Mouse (Mus musculus): Measurements from ENCODE around the gene Arl6. TPM values are rescaled to one million over a fixed set of nuclear protein-coding genes. Genes with fewer than 3 reads are reported as not detected.
A peak's percentile ranks its signal among the peaks of the same experiment; 100 is the strongest.

The Arl6 gene
- polyA plus RNA-seq, 1 experiment from 2014 or later, result 37.8 TPM

DNA sequence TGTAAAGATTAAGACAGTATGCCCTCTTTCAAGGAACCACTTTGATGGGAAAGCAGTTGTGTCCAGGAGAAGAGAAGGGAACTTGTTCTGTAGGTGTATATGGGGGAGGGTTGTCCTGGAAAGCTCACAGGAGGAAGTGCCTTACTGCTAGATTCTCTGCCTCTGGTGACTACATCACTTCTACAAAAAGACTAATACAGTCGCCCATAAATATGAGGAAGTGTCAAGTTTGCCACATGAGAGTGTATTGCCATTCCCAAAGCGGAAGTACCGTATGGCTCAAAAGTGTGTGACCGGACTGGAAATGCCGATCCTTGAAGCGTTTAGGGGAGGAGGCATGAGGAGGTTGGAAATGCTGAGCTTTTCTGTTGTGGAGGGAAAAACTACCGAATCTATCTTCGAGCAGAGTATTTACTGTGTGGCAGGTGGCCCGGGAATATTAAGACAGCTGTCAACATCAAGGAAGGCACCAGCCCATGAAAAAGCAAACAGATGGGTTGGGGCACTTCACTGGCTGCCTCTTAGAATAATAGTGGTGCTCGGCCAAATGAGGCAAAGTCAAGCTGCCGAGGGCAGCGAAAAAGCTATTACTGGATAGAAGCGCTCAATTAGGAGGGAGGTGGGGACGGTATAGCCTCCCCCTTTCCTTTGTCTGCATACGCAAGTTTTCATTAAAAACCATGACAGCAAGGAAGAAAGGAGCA, 35.0 kb downstream of the Arl6 start:
- no peak overlapping the region for H3K27ac ChIP-seq
- H3K9me3 ChIP-seq, result no peaks in the 10 kb centered on the region
- no peaks in the 10 kb centered on the region for H3K36me3 ChIP-seq
- no peak overlapping the region for H3K9ac ChIP-seq
- WGBS, result 63% methylated on average over 15 of the region's 15 CpGs
- no peak for ATAC-seq (ENCODE audit: insufficient number of reproducible peaks, insufficient read depth, low FRiP score, low TSS enrichment)
- no peak overlapping the region for H3K4me3 ChIP-seq
- H3K27me3 ChIP-seq, result no peaks in the 10 kb centered on the region
- peaks cover 8% of the 10 kb centered on the region for H3K4me1 ChIP-seq
- H3K4me2 ChIP-seq (replicated peaks), result no peak overlapping the region

DNA sequence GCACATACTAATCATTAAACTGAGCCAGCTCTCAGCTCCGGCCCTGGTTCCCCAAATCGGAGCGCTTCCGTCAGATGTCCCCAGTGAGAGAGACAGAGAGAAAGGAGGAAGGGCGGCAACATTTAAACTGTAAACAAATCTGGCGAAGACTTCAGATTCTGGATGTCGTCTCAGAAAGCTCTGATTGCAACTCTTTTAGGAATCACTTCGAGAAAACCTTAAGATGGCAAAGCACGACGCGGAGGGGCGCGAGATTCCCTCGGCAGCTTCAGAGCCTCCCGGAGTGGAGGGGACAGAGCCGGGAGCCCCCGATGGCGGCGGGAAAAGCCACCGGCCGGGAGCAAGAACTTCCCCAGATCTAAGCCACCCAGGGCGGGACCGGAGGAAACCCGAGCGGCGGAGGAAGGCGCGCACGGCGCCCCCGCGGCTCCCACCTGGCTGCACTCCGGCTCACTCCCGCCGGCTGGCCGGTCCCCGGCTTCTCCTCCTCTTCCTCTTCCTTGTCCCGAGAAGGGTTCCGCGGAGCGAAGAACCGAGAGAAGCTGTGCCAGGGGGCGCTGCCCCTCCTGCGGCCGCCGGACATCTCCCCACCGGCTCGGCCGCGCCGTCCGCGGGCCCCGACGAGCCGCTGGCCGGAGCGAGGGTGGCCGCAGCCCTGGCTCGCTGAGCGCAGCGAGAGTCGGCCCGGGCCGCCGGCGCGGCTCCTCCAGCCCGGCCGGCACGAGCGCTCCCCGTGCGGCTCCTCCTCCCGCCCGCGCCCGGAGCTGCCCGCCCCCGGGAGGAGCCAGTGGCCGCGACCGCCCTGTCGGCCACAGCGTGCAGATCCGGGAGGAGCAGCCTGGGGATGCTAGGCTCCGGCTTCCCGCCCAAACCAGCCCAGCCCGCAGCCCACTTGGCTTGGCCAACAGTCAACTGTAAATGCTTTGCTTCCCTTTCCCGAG, 38.6 kb downstream of the Arl6 start, which contains the start of gene Crybg3:
Crybg3 (minus strand) TSS at position 669 of the 941 bp plus-strand sequence.
- Histone ChIP-seq H3K36me3 (no peaks in the 10 kb centered on the region), H3K4me2 (replicated peaks) (peak within 1 kb of the TSS; percentile 62), H3K9me3 (no peaks in the 10 kb centered on the region), H3K9ac (peak within 1 kb of the TSS; percentile 84), H3K27ac (peak within 1 kb of the TSS; percentile 77), H3K4me3 (peak within 1 kb of the TSS; percentile 74), H3K27me3 (no peaks in the 10 kb centered on the region), H3K4me1 (peaks cover 22% of the 10 kb centered on the region)
- peak; percentile 87 for ATAC-seq (ENCODE audit: insufficient number of reproducible peaks, insufficient read depth, low FRiP score, low TSS enrichment)
- under 1% methylated on average over 75 of the region's 90 CpGs for WGBS

DNA sequence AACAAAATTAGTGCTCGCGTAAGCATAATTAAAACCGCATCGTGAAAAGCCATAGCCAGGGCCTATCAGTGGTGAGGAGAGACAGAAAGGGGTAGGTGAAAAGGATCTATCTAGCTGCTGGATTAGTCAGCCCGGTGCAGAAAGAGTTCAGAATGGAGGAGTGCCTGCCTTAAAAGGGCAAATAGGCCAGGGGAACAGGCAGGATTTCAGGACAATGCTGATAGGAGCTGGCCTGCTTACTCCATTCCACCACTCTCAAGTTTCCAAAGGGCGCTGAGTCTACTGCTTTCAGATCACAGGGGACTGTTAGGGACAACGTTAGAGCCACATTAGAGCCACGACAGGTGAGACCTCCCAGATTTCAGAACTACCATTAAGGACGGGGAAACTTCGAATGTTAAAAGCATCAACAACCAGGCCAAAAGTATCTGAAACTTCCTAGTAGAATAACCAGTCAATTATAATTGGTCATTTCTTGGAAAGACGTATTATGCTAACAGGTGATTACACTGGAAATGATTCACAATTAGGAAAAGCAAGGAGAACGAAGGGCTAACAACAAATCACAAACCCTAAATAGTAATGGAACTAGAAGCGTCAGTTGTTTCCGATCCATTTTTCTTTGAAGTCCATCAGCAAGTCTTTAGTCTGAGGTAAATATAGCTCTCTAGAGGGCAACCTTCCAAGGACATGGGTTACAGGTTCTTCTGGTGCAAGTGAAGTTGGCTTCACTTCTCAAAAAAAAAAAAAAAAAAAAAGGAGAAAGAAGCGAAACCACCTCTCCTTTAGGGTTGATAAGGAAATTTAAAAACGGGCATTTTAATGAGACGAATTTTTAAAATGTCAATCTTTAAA, 39.6 kb downstream of the Arl6 start:
- Histone ChIP-seq H3K4me2 (replicated peaks) (peak overlapping the region; percentile 62), H3K4me3 (peak overlapping the region; percentile 74), H3K36me3 (no peaks in the 10 kb centered on the region), H3K9ac (no peak overlapping the region), H3K9me3 (no peaks in the 10 kb centered on the region), H3K4me1 (peaks cover 22% of the 10 kb centered on the region), H3K27ac (peak overlapping the region; percentile 30; the same call in 1 of the 2 replicates), H3K27me3 (no peaks in the 10 kb centered on the region)
- no peak for ATAC-seq (ENCODE audit: insufficient number of reproducible peaks, insufficient read depth, low FRiP score, low TSS enrichment)
- 11% methylated on average over 17 of the region's 17 CpGs for WGBS

DNA sequence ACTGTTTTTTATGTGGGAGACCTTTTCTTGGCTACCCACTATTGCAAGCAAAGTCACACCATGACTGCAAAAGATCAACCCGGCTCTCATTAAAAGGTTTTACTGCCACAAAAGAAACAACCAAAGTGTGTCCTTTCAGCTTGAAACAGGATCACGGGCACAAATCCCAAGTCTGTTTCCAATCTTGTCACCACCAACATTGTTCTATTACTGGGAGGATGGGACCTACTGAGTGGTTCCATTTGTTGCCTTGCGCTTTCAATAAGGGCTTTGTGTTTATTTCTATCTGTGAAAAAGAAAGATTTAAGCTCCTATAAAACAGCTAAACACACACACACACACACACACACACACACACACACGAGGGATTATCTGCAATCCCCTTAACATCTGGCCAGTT, 40.2 kb downstream of the Arl6 start:
- Histone ChIP-seq H3K9me3 (no peaks in the 10 kb centered on the region), H3K4me3 (peak overlapping the region; percentile 74), H3K36me3 (no peaks in the 10 kb centered on the region), H3K4me1 (peaks cover 20% of the 10 kb centered on the region), H3K27ac (no peak overlapping the region), H3K9ac (no peak overlapping the region), H3K27me3 (no peaks in the 10 kb centered on the region), H3K4me2 (replicated peaks) (peak overlapping the region; percentile 62)
- WGBS, result 20% methylated on average over 4 of the region's 4 CpGs
- ATAC-seq (ENCODE audit: insufficient number of reproducible peaks, insufficient read depth, low FRiP score, low TSS enrichment), result no peak

DNA sequence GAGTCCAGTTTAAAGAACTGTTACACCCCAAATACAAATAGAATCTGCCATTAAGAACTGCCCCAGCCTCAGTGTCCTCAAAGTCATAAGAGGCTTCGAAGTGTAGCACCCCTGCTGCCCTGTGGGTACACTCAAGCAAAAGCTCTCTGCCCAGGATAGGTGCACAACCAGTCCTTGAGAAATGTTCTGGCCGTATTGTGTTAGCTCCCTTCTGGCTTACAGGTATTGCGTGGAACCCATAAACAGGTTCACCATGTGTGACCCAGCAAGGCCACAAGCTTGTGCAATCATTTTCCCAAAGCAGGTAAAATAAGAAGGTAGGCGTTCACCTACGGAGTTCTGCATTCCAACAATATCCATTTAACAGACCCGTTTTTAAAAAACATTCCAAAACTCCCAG, 41.9 kb downstream of the Arl6 start:
- Histone ChIP-seq H3K4me3 (no peak overlapping the region), H3K9me3 (no peaks in the 10 kb centered on the region), H3K4me2 (replicated peaks) (no peak overlapping the region), H3K9ac (no peak overlapping the region), H3K27ac (no peak overlapping the region), H3K36me3 (no peaks in the 10 kb centered on the region), H3K27me3 (no peaks in the 10 kb centered on the region), H3K4me1 (peaks cover 19% of the 10 kb centered on the region)
- 83% methylated on average over 6 of the region's 6 CpGs for WGBS
- no peak for ATAC-seq (ENCODE audit: insufficient number of reproducible peaks, insufficient read depth, low FRiP score, low TSS enrichment)

DNA sequence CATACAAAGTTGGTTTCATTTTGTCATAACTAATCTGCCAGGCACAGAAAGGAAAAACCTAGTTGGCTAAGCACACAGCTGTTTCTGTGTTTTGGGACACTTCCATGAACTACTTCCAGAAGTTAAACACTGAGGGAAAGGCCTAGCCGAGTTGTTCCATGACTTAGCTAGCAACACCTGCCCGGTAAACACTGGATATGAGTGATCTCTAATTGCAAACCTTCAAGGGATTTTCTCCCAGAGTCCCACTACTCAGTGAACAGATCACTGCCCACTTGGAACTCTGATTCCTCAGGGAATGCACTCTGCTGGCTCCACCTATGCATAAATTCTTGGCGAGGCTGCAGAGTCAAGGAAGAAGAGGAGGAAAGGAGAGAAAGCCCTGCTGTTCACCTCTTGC, 44.5 kb downstream of the Arl6 start:
- H3K4me3 ChIP-seq, result no peak overlapping the region
- no peak overlapping the region for H3K9ac ChIP-seq
- ATAC-seq (ENCODE audit: insufficient number of reproducible peaks, insufficient read depth, low FRiP score, low TSS enrichment), result no peak
- H3K27me3 ChIP-seq, result no peaks in the 10 kb centered on the region
- no peaks in the 10 kb centered on the region for H3K9me3 ChIP-seq
- no peak overlapping the region for H3K27ac ChIP-seq
- H3K4me1 ChIP-seq, result peaks cover 22% of the 10 kb centered on the region
- no peaks in the 10 kb centered on the region for H3K36me3 ChIP-seq
- H3K4me2 ChIP-seq (replicated peaks), result no peak overlapping the region
- WGBS, result 69% methylated on average over 3 of the region's 3 CpGs

DNA sequence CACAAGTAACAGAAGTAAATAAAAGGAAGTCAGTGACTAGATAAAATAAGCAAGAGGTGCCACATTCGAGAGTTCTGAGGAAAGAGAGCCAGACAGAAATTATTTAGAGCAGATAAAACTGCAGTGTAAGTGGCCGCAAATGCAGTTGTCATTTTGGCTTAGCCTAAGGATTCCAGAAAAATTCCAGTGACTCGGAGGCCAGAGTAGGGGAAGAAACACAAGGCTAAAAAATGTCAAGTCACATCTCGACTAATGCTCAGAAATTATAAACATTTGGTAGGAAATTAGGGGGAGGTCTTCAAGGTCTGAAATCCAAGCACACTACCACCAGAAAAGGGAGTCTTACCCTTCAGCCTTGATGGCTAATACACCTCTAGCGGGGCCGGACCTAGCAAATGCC, 48.4 kb downstream of the Arl6 start:
- no peak overlapping the region for H3K9ac ChIP-seq
- no peaks in the 10 kb centered on the region for H3K9me3 ChIP-seq
- no peak overlapping the region for H3K4me2 ChIP-seq (replicated peaks)
- H3K27ac ChIP-seq, result no peak overlapping the region
- peaks cover 13% of the 10 kb centered on the region for H3K4me1 ChIP-seq
- 37% methylated on average over 6 of the region's 6 CpGs for WGBS
- H3K27me3 ChIP-seq, result no peaks in the 10 kb centered on the region
- H3K4me3 ChIP-seq, result no peak overlapping the region
- ATAC-seq (ENCODE audit: insufficient number of reproducible peaks, insufficient read depth, low FRiP score, low TSS enrichment), result no peak
- H3K36me3 ChIP-seq, result no peaks in the 10 kb centered on the region

DNA sequence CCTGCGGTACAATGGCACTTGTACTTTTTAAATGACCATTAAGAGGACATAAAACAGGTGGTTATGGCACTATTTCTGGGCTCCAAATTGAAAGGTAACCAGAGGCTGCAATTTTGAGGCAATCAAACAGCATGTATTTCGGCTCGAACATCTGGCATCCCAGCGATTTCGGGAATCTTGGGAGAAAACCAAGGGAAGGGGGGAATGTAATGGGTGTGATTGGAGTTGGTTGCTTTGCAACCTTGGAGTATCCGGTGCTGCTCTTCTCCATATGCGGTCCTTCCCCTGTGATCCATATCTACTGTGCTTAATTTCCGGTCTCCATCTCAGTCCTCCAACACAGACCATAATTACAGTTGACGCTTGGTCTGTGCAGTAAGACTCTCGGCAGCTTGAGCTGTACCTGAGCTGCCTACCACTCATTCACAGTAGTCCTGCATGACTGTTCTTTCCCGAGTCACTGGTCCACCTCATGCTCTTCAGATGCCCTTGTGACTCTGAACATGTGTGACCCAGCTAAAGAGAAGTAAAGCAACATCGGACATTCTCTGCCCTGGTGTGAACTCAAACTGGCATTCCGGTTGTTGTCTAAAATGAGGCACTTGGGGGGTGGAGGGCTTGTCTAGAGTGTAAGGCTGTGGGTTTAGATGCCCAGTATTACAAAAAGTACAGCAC, 50.7 kb downstream of the Arl6 start:
- no peaks in the 10 kb centered on the region for H3K36me3 ChIP-seq
- H3K4me2 ChIP-seq (replicated peaks), result no peak overlapping the region
- H3K27ac ChIP-seq, result no peak overlapping the region
- peaks cover 13% of the 10 kb centered on the region for H3K4me1 ChIP-seq
- H3K9me3 ChIP-seq, result no peaks in the 10 kb centered on the region
- H3K9ac ChIP-seq, result no peak overlapping the region
- no peak for ATAC-seq (ENCODE audit: insufficient number of reproducible peaks, insufficient read depth, low FRiP score, low TSS enrichment)
- 87% methylated on average over 13 of the region's 13 CpGs for WGBS
- no peaks in the 10 kb centered on the region for H3K27me3 ChIP-seq
- no peak overlapping the region for H3K4me3 ChIP-seq

DNA sequence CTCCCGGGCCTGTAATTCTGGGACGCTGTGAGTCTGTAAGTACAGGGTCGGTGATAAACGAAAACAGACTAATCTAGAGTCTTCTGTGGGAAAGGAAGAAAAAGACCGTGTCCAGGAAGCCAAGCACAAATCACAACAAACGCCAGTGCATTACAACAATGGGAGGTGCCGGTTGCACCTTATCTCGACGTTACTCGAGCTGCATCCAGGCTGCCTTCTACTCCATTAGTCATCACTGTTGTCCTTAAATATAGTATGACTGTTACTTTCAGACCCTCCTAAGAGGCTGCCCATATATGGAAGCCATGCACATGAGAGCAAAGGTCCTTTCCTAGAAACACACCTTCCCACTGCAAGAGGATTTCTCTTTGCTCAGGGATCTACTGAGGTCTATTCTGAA, 51.4 kb downstream of the Arl6 start:
- Histone ChIP-seq H3K27me3 (no peaks in the 10 kb centered on the region), H3K4me3 (no peak overlapping the region), H3K9ac (no peak overlapping the region), H3K27ac (no peak overlapping the region), H3K4me2 (replicated peaks) (no peak overlapping the region), H3K4me1 (peaks cover 13% of the 10 kb centered on the region), H3K36me3 (no peaks in the 10 kb centered on the region), H3K9me3 (no peaks in the 10 kb centered on the region)
- 76% methylated on average over 10 of the region's 10 CpGs for WGBS
- no peak for ATAC-seq (ENCODE audit: insufficient number of reproducible peaks, insufficient read depth, low FRiP score, low TSS enrichment)

DNA sequence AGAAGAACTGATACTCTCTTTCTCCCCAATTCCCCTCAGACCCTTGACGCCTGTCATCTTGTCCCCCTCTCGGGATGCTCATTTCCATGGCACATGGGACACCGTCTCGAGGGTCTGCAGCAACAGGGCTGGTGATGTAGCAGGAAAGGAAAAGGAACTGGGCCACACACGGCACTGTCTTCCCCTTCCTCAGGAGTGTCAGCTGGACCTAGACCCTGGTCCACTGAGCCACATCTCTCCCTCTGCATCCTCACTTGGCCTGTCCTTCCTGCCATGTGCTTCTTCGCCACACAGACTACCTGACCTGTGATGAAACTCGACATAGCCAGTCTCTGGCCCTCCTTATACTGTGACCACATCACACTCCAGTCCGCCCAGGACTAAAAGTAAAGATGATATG, 52.3 kb downstream of the Arl6 start:
- H3K4me2 ChIP-seq (replicated peaks), result no peak overlapping the region
- H3K4me1 ChIP-seq, result peaks cover 13% of the 10 kb centered on the region
- H3K27me3 ChIP-seq, result no peaks in the 10 kb centered on the region
- no peak overlapping the region for H3K4me3 ChIP-seq
- no peak for ATAC-seq (ENCODE audit: insufficient number of reproducible peaks, insufficient read depth, low FRiP score, low TSS enrichment)
- no peaks in the 10 kb centered on the region for H3K36me3 ChIP-seq
- no peak overlapping the region for H3K27ac ChIP-seq
- no peak overlapping the region for H3K9ac ChIP-seq
- 85% methylated on average over 8 of the region's 8 CpGs for WGBS
- H3K9me3 ChIP-seq, result no peaks in the 10 kb centered on the region

DNA sequence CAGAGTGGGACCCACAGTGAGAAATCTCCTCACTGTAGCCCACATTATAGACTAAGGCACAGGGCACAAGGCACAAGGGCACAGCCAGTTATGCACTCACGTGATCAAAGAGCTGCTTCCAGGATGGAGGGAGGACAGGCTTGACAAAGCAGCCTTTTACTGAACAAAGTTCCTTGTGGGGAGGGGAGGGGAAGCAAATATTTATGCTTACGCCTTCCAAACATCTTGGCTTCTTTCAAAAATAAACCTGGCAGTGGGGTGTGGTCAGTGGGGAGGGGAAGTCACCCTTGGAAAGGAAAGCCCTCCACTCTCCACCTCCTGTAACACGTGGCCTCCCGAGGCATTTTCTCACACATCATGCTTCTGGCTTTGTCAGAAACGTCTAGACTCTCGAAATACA, 52.9 kb downstream of the Arl6 start:
- peaks cover 13% of the 10 kb centered on the region for H3K4me1 ChIP-seq
- no peaks in the 10 kb centered on the region for H3K9me3 ChIP-seq
- ATAC-seq (ENCODE audit: insufficient number of reproducible peaks, insufficient read depth, low FRiP score, low TSS enrichment), result no peak
- no peak overlapping the region for H3K4me3 ChIP-seq
- no peak overlapping the region for H3K4me2 ChIP-seq (replicated peaks)
- no peaks in the 10 kb centered on the region for H3K27me3 ChIP-seq
- no peak overlapping the region for H3K27ac ChIP-seq
- no peaks in the 10 kb centered on the region for H3K36me3 ChIP-seq
- WGBS, result 38% methylated on average over 6 of the region's 6 CpGs
- H3K9ac ChIP-seq, result no peak overlapping the region

Measured in embryonic facial prominence, embryonic 12.5 days (tissue).